Mouse (Mus musculus) frontal cortex, postnatal 25 days (tissue): Measurements from ENCODE around the gene Nav2.

Source experiments
- DNase-seq, 2 experiments: peaks; one replicate each; pipeline ENCODE4 v3.0.0; 2022; ENCODE audit warnings: low spot score in 2 of 2

Nav2 gene

DNA sequence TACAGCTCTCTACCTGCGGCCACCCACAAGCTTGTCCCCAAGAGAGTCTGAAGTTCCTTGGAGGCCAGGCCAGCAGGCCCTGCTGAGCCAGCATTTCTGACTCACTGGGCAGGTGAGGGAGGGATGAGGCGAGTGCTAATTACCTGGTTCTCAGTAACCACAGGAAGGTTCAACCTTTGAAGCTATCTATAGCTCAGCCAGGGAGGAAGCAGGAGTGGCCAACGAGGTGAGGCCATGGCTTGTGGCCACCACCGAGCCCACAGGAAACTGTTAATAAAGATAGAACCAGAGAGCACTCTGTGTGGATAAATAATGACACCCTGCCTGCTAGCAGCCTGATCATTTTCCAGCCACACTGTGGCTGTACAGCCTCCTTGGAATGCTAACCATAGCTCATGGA, 294.5 kb downstream of the Nav2 start:
- DNase-seq, result no peak

DNA sequence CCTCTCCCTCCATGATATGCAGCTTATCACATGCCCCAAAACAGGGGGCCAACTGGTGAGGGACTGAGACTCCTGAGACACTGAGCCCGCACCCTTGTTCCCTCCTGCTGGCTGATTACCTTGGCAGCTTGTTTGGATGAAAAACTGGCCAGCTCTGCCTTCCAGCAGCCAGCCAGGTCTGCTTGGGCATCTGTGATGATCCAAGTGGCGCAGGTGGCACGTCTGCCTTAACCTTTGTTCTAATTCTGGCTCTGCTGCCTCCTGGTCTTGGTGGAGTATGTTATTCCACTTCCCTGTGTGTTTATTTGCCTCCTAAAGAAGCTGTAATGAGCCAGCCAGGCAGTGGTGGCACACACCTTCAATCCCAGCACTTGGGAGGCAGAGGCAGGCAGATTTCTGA, 296.3 kb downstream of the Nav2 start:
- no peak for DNase-seq

DNA sequence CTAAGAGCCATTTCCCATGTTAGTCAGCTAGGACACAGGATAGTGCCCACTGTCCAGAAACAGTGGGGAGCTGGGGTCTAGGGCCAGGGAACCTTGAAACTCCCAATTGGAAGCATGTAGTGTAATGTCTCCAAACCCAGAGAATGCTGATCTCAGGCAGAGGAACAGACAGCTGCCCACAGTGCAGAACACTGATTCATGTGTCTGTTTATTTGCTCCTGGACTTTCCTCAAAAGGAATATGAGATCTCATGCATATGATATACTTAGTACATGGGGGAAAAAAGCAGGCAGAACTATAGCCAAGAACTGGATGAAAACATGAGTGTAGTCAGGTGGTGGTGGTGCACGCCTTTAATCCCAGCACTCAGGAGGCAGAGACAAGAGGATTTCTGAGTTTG, 297.0 kb downstream of the Nav2 start:
- no peak for DNase-seq

DNA sequence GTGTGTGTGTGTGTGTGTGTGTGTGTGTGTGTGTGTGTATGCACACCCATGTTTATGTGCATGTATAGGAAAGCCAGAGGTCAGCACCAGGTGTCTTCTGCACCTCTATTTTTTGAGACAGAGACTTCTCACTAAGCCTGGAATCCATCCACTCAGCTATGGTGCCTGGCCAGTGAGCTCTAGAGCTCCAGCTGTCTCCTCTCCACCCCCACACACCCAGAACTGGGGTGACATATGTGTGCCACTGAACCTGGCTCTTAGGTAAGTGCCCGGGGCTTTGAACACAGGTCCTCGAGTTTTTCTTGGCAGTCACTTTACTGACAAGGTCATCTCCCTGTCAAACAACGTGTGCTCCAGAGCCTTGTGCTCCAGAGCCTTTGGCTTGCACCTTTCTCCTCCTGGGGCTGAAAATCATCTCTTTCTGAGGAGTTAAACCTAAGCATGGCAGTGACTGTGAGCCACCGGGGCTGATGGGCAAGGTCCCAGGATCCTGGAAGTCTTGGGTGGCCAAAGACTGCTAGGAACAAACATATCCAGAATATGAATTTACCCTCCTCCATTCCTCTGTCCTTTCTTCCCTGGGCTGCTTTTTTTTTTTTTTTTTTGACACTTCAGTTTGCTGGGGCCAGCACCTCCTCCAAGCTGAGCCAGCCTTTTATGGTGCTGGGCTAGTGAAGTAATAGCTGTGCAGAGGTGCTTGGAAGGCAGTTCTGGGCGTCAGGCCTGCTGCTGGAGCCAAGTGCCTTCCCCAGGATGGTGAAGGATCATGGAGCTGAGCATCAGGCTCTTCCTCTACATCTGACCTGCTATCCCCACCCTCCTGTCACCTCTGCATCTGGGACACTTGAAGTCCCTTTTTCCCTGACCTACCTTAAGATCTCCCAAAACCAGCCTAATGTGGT, 298.5 kb downstream of the Nav2 start:
- no peak for DNase-seq

DNA sequence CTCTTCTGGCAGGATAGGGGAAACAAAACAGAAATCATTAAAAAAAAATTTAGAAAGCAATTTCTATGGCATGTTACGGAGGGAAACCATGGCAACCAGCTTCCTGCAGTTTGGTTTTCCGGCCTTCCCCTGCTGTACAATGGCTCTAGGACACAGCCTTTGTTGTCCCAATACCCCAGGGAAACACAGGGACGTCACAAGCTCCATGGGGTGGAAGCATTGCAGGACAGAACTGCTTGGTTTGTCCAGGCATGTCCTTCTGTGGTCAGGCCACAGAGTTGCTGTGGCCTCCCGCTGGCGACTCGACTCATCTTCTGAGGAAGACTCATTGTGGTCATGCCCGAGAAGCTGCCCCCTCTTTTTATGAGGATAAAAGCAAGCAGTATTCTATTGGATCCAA, 301.0 kb downstream of the Nav2 start:
- no peak for DNase-seq

DNA sequence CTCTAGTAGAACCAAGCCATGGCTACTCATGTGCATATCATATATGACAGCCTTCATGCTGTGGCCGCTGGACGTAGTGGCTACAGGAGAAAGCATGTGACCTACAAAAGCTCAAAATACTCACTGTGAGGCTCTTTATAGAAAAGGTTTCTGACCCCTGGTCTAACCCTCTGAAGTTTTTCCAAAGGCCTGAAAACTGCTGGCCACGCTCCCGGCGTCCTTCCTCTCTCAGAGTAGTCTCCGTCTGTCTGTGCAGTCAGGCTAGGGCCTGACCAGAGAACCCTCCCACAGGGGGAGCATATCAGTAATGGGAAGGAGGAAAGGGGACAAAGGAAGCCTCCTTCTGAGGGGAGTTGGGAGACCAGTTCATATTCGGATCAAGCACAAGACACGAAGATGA, 302.2 kb downstream of the Nav2 start:
- DNase-seq, result no peak

DNA sequence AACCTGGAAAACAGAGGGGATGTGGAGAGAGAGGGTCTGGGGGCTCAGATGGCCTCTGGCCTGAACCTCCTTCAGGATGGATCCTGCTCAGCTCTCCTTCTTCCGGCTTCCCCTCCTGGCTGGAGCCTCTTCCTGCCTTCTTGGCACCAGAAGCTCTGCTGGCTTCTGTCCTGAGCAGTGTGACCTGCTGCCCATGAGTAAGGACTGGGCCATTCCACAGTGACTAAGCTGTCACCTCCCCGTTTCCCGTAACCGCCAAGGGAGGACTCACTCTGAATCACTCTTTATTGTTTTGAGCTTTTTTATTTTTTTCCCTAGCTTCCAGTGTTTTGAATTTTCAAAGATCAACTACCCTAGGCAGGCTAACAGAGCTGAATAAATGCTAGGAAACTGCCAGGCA, 304.5 kb downstream of the Nav2 start:
- no peak for DNase-seq

DNA sequence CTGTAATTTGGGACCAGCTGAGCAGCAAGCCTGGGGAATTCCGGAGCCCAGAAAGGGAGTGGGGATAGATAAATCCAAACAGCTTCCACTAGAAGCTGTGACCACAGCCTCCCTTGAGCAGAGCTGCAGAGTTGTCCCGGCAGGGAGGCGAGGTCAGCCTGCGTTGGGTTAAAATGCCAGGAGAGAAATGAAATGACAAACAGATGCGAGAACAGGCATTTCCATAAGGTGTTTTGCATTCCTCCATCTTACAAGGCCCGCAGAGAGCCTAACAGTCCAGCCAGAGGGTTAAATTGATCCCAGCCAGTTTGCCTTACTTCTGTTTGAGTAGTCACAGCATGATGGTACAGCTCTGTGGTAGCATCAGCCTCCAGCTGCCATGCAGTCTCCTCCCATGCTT, 309.3 kb downstream of the Nav2 start:
- no peak for DNase-seq

DNA sequence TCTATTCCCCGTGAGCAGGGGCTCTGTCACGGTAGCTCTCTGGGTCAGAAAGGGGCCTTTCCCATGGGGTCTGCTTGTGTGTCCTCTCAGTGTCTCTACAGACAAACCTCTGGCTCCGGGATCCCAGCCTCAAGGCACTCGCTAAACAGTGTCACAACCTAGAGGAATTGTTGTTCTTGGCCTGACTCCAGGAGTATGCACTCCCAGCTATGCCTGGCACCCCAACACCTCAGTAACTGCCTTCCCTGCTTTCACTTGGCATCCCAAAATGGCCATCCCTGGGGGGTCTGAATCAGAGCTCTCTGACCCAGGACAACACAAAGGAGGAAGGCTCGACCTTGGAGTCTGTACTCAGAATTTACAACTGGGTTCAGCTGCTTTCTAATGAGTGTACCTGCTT, 317.2 kb downstream of the Nav2 start:
- no peak for DNase-seq

DNA sequence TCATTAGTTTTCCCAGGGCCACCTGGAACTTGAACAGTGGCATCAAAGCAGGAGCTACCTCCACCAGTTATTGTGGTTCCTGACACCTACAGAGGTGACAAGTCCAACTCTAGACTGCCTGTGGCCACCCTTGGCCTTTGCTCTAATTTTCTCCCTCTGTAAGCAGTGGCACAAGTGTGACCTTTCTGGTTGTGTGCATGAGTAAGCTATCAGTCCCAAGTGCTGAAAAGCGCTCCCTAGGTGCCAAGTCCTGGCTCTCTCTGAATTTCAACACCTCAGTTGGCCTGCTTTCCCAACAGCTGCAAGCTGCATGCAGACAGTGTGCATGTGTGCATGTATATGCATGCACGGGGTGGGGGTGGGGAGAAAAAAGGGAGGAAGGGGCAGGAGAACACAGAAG, 324.5 kb downstream of the Nav2 start:
- no peak for DNase-seq

DNA sequence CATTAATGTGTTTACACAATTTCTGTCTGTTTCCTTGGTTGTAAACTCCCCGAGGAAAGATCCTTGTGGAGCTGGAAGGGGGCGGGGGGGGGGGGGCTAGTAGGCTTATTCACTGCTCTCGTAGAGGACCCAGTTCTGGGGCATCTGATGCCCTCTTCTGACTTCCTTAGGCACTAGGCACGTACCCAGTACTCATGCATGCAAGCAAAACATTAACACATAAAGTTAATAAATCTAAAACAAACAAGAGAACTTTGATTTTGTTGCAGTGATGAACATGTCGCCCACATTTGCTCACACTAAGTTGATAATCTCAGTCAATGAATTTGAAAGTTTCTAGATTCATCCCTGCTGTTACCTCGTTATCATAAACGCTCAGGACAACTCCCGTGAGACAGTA, 325.8 kb downstream of the Nav2 start:
- DNase-seq, result no peak

DNA sequence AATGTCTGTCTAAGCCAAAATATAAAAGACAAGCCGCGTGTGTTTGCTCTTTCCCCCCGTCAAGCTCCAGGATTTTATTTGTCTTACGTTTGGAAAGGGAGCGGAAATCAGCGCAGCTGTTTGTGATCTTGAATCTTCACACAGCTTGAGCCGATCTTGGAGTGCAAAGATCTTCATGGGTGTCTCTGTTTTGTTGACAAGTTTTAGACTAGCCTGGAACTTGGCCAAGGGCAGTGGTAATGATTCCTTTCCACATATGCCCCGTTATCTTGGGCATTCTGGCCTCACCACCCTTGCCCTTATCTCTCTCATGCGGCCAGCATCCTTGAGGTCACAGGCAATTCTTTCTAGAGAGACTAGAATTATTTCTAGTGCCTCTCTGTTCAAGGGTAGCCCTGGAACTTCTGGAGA, 326.8 kb downstream of the Nav2 start:
- DNase-seq, result no peak

DNA sequence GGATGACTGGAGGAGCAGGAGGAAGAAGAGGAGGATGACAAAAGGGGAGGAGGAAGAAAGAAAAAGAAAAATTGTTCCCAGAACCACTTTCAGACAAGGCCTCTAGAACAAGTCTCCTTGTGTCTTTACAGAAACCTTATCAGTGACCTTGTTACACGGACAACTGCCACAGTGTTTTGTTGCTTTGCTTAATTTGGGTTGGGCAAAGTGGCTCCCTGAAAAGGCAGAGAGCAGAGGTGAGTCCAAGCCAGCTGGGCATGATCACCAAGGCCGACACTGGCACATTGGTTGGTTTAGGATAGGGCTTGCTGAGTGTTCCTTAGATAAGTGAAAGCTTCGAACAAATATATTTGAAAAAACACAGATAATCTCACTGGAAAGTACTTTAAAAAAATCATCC, 327.3 kb downstream of the Nav2 start:
- DNase-seq, result no peak

DNA sequence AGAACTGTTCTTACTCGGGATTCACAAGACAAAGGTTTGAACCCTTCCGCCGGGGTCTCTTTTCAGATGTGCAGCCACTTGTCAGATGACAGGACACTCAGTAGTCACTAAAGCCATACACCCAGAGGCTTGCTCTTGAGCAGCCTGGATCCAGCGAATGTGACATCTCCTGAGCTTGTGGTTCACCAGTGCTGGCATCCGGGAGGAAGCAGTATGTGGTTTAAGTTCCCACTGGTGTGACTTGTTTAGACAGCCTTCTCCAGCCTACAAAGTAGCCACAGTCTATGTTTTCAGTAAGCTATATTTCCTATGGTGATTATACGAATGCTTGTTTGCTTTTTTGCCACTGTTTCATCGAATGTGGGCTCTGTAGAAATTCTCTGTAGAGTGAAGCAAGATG, 331.9 kb downstream of the Nav2 start:
- no peak for DNase-seq

DNA sequence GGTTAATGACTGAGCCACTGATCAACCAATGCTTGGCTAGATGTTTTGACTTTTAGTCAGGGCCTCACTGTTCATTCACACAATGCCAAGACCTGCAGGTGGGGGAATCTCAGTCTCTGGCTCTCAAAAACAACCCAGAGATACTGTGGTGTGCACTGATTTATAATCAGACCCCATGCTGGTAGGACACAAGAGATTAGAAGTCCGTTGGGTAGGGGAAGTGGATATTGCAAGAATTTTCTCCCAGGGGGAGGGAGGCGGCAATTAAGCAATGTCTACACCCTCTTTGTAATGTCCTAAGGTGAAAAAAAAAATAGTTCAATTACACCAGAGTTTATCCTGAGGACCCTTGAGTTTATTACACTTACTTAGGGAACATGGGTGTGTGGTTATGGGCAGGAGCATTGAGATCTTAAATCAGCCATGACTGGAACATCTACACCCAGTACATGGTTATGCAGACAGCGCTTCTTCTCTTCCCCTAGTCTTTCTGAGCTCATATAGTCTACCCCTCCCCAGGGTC, 332.8 kb downstream of the Nav2 start:
- DNase-seq, result no peak

DNA sequence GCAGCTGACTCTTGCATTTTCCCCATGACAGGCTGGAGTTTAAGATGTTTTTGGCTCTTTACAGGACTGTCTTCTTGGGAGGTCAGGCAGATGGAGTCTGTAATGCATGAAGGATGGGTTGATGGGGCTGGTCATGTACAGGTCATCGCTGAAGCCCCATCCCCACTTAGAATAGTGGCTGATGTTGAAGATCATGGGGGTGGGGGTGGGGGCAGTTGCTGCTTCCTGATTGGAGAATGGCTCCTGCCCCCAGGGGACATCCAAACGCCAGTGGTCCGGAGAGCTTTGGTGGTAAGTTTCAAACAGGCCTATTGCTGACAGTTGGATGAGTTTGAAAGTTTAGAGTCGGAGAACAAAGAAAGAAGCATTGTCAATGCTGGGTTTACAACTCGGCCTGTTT, 333.7 kb downstream of the Nav2 start:
- DNase-seq, result no peak

DNA sequence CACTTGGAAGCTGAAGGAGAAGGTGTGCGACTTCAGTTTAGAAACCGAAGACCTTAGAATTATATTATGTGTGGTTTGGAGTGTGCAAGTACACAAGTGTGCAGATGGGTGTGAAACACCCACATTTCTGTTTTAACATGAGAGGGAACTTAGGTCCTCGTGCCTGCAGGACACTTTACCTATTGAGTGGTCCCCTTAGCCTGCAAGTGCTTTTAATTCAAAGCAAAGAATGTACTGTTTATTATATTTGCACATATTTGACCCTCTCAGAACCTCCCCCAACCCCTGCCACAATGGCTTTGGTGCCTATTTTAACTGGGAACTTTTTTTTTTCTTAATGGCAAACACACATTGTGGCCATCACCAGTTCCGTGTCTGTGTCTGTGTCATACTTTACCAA, 334.6 kb downstream of the Nav2 start:
- DNase-seq, result no peak

DNA sequence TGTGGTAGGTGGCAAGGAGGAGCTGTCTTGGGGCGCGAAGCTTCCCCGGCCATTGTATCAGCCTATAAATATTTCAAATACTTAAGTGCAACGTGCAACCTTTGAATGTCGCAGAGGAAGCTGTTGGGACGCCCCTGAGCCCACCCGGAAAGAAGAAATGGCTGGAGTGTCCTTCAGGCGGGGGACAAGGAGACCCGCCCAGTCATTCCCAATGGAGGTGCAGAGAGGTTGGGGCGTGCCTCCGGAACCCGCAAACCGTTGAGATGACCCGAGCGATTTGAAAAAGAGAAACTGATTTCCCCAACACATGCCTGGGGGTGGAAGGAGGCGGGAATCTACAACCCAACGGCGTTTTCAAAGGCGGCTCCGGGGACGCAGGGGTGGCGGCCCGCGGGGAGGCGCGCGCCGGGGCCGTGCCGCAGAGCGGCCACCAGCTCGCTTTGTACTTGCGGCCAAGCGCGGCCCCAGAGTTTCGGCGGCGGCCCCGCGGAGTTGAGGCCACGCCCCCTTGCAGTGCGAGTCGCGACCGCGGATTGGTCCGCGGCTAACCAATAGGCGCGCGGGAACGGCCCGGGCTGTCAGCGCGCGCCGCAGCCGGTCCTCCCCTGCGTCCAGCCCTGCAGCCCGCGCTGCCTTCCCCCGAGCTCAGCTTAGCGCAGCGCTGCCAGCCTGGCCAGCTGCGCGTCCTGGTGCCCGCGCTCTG, 337.2 kb downstream of the Nav2 start:
- peak; percentile 77 to 80 for DNase-seq

DNA sequence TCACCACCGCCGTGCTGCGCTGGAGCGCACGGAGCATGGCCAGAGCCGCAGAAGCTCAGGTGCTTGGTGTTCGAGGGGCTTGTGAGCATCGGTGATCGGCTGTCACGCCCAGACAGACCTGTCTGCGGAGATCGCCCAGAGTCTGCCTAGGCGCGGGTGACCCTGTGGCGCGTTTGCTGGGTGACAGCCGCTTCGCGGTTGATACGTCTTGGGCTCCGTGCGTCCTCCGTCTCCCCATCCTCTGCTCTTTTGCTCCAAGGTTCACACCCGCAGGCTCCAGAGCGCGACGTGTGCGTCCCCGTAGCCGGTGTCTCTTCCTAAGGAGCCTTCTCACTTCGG, 337.7 kb downstream of the Nav2 start:
- DNase-seq, result no peak

DNA sequence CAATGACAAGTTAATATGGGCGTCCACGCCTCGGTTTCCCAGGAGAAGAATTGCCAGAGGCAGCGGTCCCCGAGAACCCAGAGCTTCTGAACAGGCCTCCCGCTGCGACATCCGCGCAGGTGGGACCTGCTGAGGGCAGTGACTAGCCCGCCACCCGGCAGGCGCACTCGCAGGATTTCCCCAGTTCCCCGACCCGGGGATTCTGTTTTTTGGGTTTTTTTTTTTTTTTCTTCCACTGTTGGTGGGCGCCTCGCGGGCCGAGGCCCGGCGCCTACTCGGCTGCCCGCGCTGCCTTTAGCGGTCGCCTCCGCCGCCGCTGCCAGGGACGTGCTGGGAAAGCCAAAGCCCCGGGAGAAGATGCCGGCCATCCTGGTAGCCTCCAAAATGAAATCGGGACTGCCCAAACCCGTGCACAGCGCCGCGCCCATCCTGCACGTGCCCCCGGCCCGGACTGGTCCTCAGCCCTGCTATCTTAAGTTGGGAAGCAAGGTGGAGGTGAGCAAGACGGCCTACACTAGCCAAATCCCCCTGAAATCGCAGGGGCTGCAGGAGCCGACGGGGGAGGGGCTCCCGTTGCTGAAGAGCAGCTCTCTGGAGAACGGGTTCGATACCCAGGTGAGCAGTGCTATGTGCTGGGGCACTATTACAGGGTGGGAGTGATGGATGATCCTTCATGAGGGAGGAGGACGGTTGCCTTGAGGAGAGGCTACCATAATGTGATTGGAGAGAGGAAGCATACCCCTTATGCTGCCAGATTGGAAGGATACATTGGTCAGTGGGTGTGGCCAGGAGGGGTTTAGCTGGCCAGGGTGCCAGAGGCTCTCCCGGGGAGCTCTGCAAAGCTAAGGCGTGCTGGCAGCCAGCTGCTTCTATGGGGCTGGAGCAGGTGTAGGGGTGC, 338.3 kb downstream of the Nav2 start:
- no peak for DNase-seq

DNA sequence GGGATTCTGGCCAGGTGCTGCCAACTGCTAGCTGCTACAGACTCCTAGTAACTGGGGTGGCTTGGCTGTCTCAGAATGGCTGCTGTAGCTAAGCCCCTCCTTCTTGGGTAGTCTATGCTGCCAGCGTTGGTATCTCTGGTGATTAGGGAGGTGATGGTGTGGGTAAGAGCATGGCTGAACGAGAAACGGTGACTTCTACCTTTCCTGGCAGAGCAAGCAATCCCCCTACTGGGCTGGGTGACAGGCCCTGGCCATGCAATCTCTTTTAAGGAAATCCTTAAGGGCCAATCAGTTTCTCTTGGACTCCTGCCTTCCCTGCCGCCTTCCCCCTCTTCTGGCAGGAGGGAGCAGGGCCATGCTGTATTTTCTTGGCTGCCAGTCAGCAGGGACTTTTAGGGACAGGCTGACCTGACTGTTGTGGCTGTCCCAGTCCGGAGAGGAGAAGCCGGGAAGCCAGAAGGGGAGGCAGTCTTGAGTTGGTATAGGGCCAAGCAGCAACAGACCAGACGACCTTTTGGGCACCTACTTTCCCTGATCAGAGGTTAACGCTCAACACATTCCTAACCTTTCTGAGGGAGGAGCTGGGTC, 339.3 kb downstream of the Nav2 start:
- DNase-seq, result peak in 1 of 2 experiments; percentile 60
